Mouse (Mus musculus) liver, adult 2 months (tissue): ENCODE measurements around the gene Gm20388. TPM values are rescaled to one million over a fixed set of nuclear protein-coding genes. Genes with fewer than 3 reads are reported as not detected.

Source experiments
- DNase-seq: peaks from one replicate; pipeline ENCODE4 v3.0.0-alpha.2; 2011; ENCODE audit warnings: low read depth, low spot score; ENCODE audit errors: extremely low read depth
- H3K27ac ChIP-seq: fragments of 200-500 bp; replicated peaks from 2 replicates; pipeline ENCODE4 v1.5.1; 2012; ENCODE audit warnings: low read depth, mild to moderate bottlenecking, control low read depth, inconsistent platforms, low read length; ENCODE audit not compliant: insufficient read depth
- H3K27me3 ChIP-seq: fragments of 200-500 bp; 2 replicates; pipeline ENCODE4 v1.6.1; 2012; ENCODE audit warnings: mild to moderate bottlenecking, moderate library complexity, low read length, inconsistent platforms; ENCODE audit not compliant: control insufficient read depth, insufficient read depth
- H3K36me3 ChIP-seq: fragments of 200-500 bp; 2 replicates; pipeline ENCODE4 v1.6.1; 2012; ENCODE audit warnings: low read length, inconsistent platforms; ENCODE audit not compliant: control insufficient read depth, insufficient read depth
- H3K4me1 ChIP-seq: fragments of 200-500 bp; 2 replicates; pipeline ENCODE4 v1.6.1; 2011; ENCODE audit warnings: low read length; ENCODE audit not compliant: control insufficient read depth, insufficient read depth
- H3K4me3 ChIP-seq: fragments of 200-500 bp; 2 replicates; pipeline ENCODE4 v1.5.1; 2011; ENCODE audit warnings: low read depth, mild to moderate bottlenecking, control low read depth, low read length, moderate library complexity; ENCODE audit not compliant: insufficient read depth
- H3K79me2 ChIP-seq: fragments of 200-500 bp; 2 replicates; pipeline ENCODE4 v1.6.1; 2012; ENCODE audit warnings: inconsistent platforms, mild to moderate bottlenecking, low read length, moderate library complexity; ENCODE audit not compliant: control insufficient read depth, insufficient read depth
- H3K9ac ChIP-seq: fragments of 200-500 bp; 2 replicates; pipeline ENCODE4 v1.6.1; 2012; ENCODE audit warnings: low read depth, mild to moderate bottlenecking, control low read depth, inconsistent platforms, low read length
- CTCF ChIP-seq: fragments of 200-500 bp; IDR thresholded peaks from 2 replicates; pipeline ENCODE4 v1.5.1; 2011; ENCODE audit warnings: low read depth, low read length, control low read depth
- POLR2A ChIP-seq: fragments of 200-500 bp; IDR thresholded peaks from 2 replicates; pipeline ENCODE4 v1.6.1; 2011; ENCODE audit warnings: low read length, control low read depth; ENCODE audit not compliant: insufficient read depth; ENCODE audit errors: extremely low read depth
- whole genome bisulfite sequencing: fragments of 180-500 bp; shearing (Covaris S2); methylation state at CpG from one replicate; pipeline ENCODE4 v1.1.7; 2018; 5-methylcytosine and 5-hydroxymethylcytosine counted together
- polyA plus RNA-seq: library from polyadenylated mRNA; depleted of rRNA; stranded (reverse); fragments of >200 nt; gene quantifications from 2 replicates; pipeline ENCODE4 v1.2.3, GENCODE M21; 2012
- total RNA-seq: library from RNA; depleted of rRNA; stranded (reverse); fragments of >200 nt; gene quantifications from 2 replicates; pipeline ENCODE4 v1.2.3, GENCODE M21; 2014

The Gm20388 gene
- total and polyA plus RNA-seq, 2 experiments, result 6.4 to 19.9 TPM

- no peak overlapping the region for H3K4me3 ChIP-seq
- H3K36me3 ChIP-seq, result peaks cover 53% of the 10 kb centered on the region
- H3K9ac ChIP-seq, result no peak overlapping the region
- DNase-seq, result no peak
- H3K79me2 ChIP-seq, result no peaks in the 10 kb centered on the region
- TF ChIP-seq CTCF (no peak), POLR2A (no peak)
- no peaks in the 10 kb centered on the region for H3K27me3 ChIP-seq
- no peaks in the 10 kb centered on the region for H3K4me1 ChIP-seq
- no peak overlapping the region for H3K27ac ChIP-seq
- 86% methylated on average over 21 of the region's 21 CpGs for WGBS
Observed at GRCm38 (mm10) chr8:120572534-120572933, 661.9 kb downstream of the Gm20388 start.

- 97% methylated on average over 11 of the region's 11 CpGs for WGBS
- Histone ChIP-seq H3K27me3 (no peaks in the 10 kb centered on the region), H3K36me3 (peaks cover 61% of the 10 kb centered on the region), H3K4me1 (no peaks in the 10 kb centered on the region), H3K4me3 (no peak overlapping the region), H3K9ac (no peak overlapping the region), H3K79me2 (no peaks in the 10 kb centered on the region), H3K27ac (no peak overlapping the region)
- DNase-seq, result no peak
- TF ChIP-seq POLR2A (no peak), CTCF (no peak)
Observed at GRCm38 (mm10) chr8:120573866-120574265, 663.2 kb downstream of the Gm20388 start.

- Histone ChIP-seq H3K9ac (no peak overlapping the region), H3K79me2 (no peaks in the 10 kb centered on the region), H3K4me3 (no peak overlapping the region), H3K36me3 (peaks cover 65% of the 10 kb centered on the region), H3K4me1 (no peaks in the 10 kb centered on the region), H3K27ac (no peak overlapping the region), H3K27me3 (no peaks in the 10 kb centered on the region)
- no peak for TF ChIP-seq CTCF
- no peak for TF ChIP-seq POLR2A
- DNase-seq, result no peak
- WGBS, result 87% methylated on average over 19 of the region's 19 CpGs
Observed at GRCm38 (mm10) chr8:120574941-120575340, 664.3 kb downstream of the Gm20388 start.

GRCm38 (mm10) chr8:120575801-120576200, 665.2 kb downstream of the Gm20388 start:
- Histone ChIP-seq H3K27ac (no peak overlapping the region), H3K79me2 (no peaks in the 10 kb centered on the region), H3K4me3 (no peak overlapping the region), H3K27me3 (no peaks in the 10 kb centered on the region), H3K9ac (no peak overlapping the region), H3K36me3 (peaks cover 65% of the 10 kb centered on the region), H3K4me1 (no peaks in the 10 kb centered on the region)
- no peak for TF ChIP-seq CTCF
- no peak for TF ChIP-seq POLR2A
- no peak for DNase-seq
- 64% methylated on average over 9 of the region's 9 CpGs for WGBS

- DNase-seq, result no peak
- Histone ChIP-seq H3K9ac (no peak overlapping the region), H3K27me3 (no peaks in the 10 kb centered on the region), H3K27ac (no peak overlapping the region), H3K4me1 (no peaks in the 10 kb centered on the region), H3K36me3 (peaks cover 49% of the 10 kb centered on the region), H3K4me3 (no peak overlapping the region), H3K79me2 (no peaks in the 10 kb centered on the region)
- no peak for TF ChIP-seq POLR2A
- no peak for TF ChIP-seq CTCF
- 98% methylated on average over 17 of the region's 17 CpGs for WGBS
Observed at GRCm38 (mm10) chr8:120577821-120578220, 667.2 kb downstream of the Gm20388 start.

GRCm38 (mm10) chr8:120580336-120581000, 669.8 kb downstream of the Gm20388 start:
- 98% methylated on average over 8 of the region's 8 CpGs for WGBS
- H3K4me3 ChIP-seq, result no peak overlapping the region
- no peak overlapping the region for H3K9ac ChIP-seq
- H3K4me1 ChIP-seq, result no peaks in the 10 kb centered on the region
- no peaks in the 10 kb centered on the region for H3K27me3 ChIP-seq
- H3K27ac ChIP-seq, result no peak overlapping the region
- TF ChIP-seq CTCF, result no peak
- TF ChIP-seq POLR2A, result no peak
- peaks cover 27% of the 10 kb centered on the region for H3K36me3 ChIP-seq
- DNase-seq, result no peak
- no peaks in the 10 kb centered on the region for H3K79me2 ChIP-seq
